Mouse (Mus musculus) gastrocnemius, postnatal 36 days (tissue): ENCODE data around the gene Csnk1d. TPM values are rescaled to one million over a fixed set of nuclear protein-coding genes. Genes with fewer than 3 reads are reported as not detected.

Source experiments
- DNase-seq, 2 experiments: peaks; one replicate each; pipeline ENCODE4 v3.0.0; 2022
- intact Hi-C: fragments of 180-260 bp; cut with DNase I; formaldehyde crosslinking; loops from one replicate; pipeline ENCODE4 v1.15.1; 2025
- total RNA-seq, 2 experiments: library from RNA; stranded (reverse); gene quantifications; 2 replicates each; pipeline ENCODE4 v1.2.3; 2021

The Csnk1d gene
- total RNA-seq, 2 experiments from 2014 or later = 51.6 to 54.5 TPM

DNA sequence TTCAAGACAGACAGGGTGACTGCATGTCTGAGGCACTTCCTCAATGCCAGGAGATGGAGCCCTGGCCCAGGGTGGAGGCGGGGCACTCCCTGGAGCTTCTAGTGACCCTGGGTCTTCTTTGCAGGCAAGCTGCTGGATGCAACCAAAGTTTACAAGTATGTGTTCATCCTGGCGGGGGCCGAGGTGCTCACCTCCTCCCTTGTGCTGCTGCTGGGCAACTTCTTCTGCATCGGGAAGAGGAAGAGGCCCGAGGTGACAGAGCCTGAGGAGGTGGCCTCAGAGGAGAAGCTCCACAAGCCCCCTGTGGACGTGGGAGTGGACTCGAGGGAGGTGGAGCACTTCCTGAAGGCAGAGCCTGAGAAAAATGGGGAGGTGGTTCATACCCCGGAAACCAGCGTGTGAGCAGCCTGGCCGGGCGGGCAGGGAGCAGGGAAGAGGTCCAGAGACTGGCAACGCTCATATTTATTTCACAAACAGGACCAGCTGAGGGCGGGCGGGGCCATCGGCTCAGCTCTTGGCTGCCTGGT lies 33.3 kb downstream of the Csnk1d start:
- intact Hi-C loops = no loop called here
- no peak for DNase-seq

GRCm38 (mm10) chr11:120957052-120957451 lies 34.1 kb downstream of the Csnk1d start:
- DNase-seq = no peak
- intact Hi-C loops = no loop called here

GRCm38 (mm10) chr11:120955701-120956100 lies 35.4 kb downstream of the Csnk1d start:
- intact Hi-C loops = no loop called here
- DNase-seq = no peak

- DNase-seq = no peak
These were observed 36.2 kb downstream of the Csnk1d start for GRCm38 (mm10) chr11:120954936-120955335.

GRCm38 (mm10) chr11:120951731-120952730 lies 39.1 kb downstream of the Csnk1d start:
- peak in 1 of 2 experiments; percentile 49 for DNase-seq
- intact Hi-C loops = no loop called here

More at GRCm38 (mm10) chr11:120954936-120955335, 36.2 kb downstream of the Csnk1d start:
- intact Hi-C loops = no loop called here

GRCm38 (mm10) chr11:120951237-120951636 lies 39.9 kb downstream of the Csnk1d start:
- no peak for DNase-seq
- intact Hi-C loops = no loop called here

- peak; percentile 84 to 92 for DNase-seq
- intact Hi-C loops = no loop called here
These were observed 40.6 kb downstream of the Csnk1d start for GRCm38 (mm10) chr11:120950281-120951202.

DNA sequence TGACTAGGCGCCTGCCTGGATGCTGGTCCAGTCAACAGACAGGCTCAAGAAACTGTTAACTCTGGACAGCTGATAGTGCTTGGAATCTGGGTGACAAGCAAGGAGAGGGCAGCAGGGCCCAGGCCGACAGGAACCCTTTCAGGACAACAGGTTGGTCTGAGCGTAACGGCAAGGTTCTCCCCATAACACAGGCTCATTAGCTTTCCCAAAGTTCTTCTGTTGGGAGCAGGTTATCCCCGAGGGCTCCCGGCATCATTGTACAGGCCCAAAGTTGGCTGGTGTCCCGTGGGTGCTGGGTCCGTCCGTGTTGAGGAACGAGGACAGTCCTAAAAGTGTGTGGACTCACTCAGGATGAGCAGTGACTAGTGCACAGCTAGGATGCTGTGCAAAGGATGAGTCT lies 41.3 kb downstream of the Csnk1d start:
- intact Hi-C loops = no loop called here
- no peak for DNase-seq

- peak; percentile 70 to 73 for DNase-seq
- intact Hi-C loops = no loop called here
These were observed 42.0 kb downstream of the Csnk1d start for GRCm38 (mm10) chr11:120948861-120949851.

DNA sequence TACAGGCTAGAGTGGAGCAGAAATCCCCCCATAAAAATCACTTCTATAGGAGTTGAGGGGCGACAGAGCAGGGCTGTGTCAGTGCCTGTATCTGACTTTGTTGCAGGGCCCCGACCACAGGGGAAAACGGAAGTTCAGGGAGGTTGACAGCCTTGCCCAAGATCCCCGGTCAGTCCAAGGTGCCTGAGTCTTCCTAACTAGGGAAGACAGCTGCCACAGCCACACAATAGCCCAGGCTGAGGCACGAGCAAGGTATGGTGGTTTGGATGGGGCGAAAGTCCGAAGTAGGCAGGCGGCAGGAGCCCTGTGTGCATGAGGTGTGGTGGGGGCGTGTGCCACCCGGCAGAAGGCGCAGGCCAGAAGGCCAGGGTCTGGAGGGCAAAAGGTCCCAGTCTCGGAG lies 42.8 kb downstream of the Csnk1d start, which contains the start of gene Slc16a3:
TSS of gene Slc16a3 (plus strand) at position 153 of the 400 bp plus-strand sequence.
- intact Hi-C loops = no loop called here
- no peak for DNase-seq

DNA sequence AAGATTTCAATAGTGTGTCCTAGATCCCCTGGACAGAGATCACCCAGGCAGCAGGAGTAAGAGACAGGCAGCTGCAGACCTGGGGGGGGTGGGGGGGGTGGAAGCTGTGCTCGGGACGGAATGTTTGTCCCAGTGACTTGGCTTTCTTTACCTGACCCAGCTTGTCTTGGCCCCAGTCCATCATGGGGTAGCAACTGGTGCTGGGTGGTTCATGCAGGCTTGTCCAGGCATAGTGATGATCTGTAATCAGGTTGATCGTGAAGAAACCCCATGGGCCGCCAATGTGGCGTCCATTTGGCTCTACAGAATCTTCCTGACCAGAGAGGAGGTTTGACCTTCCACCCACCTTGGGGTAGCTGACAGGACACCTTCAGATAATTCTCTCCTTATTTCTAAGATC lies 45.2 kb downstream of the Csnk1d start:
- peak in 1 of 2 experiments; percentile 64 for DNase-seq
- intact Hi-C loops = no loop called here

DNA sequence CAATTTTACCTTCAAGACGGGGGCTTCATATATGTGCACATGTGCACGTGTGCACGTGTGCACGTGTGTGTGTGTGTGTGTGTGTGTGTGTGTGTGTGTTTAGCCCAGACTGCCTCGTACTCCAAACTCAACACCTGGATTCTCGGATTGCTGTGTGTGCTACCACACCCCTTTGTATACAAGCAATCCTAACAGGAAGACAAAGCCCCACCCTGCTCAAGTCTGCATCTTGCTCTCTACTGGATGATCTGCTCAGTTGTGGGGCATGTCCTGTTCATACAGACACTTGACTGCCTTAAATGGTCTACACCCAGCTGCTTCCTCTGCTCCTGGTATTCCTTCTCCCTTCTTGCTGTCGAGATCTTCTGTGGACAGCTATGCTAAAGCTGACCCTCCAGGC lies 45.9 kb downstream of the Csnk1d start:
- DNase-seq = no peak
- intact Hi-C loops = no loop called here

DNA sequence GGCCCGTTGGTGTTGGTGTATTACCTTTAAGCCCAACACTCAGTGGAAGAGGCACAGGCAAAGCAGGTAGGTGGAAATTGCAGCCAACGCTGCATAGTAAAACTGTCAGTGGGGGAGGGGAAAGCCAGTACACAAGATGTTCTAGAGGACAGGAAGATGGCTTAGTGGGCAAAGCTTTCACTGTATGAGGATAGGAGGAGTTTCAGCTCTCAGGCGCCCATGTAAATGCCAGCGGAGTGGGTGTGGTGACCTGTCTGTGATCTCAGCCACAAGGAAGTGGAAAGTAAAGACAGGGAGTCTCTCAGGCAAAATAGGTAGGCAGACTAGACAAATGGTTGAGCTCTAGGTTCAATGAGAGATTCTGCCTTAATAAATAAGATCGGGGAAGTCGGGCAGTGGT lies 50.2 kb downstream of the Csnk1d start:
- intact Hi-C loops = no loop called here
- DNase-seq = no peak

- DNase-seq = no peak
These were observed 51.3 kb downstream of the Csnk1d start for GRCm38 (mm10) chr11:120939712-120940341.

GRCm38 (mm10) chr11:120938795-120939194 lies 52.3 kb downstream of the Csnk1d start:
- intact Hi-C loops = no loop called here
- DNase-seq = no peak

More at GRCm38 (mm10) chr11:120939712-120940341, 51.3 kb downstream of the Csnk1d start:
- intact Hi-C loops = no loop called here

DNA sequence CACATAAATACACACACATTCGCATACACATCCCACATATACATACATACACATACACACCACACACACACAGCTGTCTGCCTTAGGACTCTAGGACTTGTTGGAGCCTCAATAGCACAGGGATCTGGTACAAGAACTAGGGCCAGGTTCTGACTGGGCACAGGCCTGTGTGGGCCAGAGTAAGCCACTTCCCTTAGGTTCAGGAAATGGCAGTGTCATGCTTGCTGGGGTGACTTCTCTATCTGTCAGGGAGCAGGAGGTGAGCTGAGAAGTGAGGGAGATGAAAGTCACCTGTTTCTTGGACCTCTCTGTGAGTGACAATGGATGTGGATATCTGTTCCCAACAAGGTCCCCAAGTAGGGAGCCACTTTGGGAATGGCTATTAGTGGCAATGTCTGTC lies 53.2 kb downstream of the Csnk1d start:
- intact Hi-C loops = no loop called here
- no peak for DNase-seq

DNA sequence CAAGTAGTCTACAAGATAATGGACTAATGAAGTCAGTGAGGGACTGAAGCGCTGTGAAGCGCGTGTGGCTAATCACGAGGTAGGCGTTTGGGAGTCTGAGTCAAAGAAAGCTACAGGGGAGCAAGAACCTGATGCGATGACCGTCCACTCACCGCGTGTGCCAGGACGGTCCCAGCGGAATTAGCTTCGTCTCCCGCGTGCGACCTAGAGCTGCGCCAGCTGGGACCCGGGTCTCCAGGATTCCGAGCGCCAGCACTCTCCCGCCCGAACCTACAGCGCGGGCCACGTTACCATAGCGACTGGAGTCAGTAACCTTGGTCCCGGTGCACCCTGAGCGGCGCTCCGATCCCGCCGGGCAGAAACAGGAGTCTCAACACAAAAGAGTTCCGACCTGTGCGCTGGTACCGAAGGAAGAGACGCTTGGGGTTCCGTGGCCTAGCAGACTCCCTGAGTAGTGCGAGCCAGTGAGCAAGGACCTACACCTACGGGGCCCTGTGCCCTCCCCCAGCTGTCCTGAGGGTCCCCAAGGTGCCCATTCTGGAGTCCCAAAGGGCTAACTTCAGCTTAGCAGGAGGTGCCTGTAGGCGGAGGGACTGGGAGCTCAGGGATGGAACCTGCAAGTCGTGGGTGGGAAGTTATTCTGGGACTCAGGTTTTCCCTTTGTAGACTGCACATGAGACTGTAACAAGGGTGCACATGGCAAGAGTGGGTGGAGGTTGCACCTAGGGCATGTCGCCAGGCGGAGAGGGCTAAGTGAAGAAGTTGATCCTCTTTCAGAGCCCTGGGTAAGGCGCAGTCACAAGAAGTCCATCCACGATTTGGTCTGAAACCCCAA lies 58.3 kb downstream of the Csnk1d start, which contains the start of gene Ccdc57:
TSS of gene Ccdc57 (minus strand) at position 309 of the 835 bp plus-strand sequence.
- intact Hi-C loops = no loop called here
- peak; percentile 86 to 94 for DNase-seq

DNA sequence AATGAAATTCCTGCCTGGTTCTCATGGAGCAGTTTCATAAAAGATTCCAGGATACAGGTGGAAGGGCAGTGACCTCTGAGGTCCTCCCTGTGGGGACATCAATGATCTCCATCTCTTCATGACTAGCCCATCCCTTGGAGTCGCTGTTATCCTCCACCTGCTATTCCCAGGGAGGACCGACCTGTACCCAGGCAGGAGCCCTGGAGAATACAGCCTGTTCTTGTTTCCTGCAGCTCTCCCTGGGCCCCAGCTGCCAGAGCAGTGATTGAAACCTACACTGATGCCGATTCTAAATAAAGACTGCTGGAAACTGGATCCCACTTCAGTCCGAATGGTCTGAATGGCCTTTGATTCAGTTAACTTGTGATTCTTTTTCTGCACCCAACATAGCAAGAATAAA lies 59.7 kb downstream of the Csnk1d start:
- DNase-seq = no peak
- intact Hi-C loops = no loop called here
